Mouse (Mus musculus) erythroblast, adult 5-6 weeks (primary cell): ENCODE results near the gene Bpifb6. TPM values are rescaled to one million over a fixed set of nuclear protein-coding genes. Genes with fewer than 3 reads are reported as not detected.

ENCODE experiments used
- ATAC-seq: replicated peaks from 2 replicates; pipeline ENCODE4 v1.8.0; 2016; ENCODE audit warnings: moderate number of reproducible peaks, mild to moderate bottlenecking, moderate TSS enrichment, inconsistent platforms; ENCODE audit not compliant: poor library complexity, low FRiP score, severe bottlenecking
- total RNA-seq, 2 experiments: library from RNA; stranded (forward) in 1 of 2; stranded (reverse) in 1 of 2; fragments of 150-400 nt in 1 of 2; fragments of 200-764, 138-1000 nt in 1 of 2; gene quantifications; 2 replicates each; pipeline versions ENCODE4 v1.2.3 to v1.2.4; 2015 to 2017; ENCODE audit warnings: low replicate concordance in 2 of 2

Gene Bpifb6
- not detected in 2 replicates for total RNA-seq (2015; ENCODE audit: low replicate concordance)
- not detected in 2 replicates for total RNA-seq (2017; ENCODE audit: low replicate concordance)

- ATAC-seq, result no peak
Observed at GRCm38 (mm10) chr2:153900088-153900487, at the start of gene Bpifb6. Gene Bpifb6 (plus strand): TSS chr2:153900388.

GRCm38 (mm10) chr2:153851030-153851360 is 49.2 kb upstream of the Bpifb6 start:
- no peak for ATAC-seq

- ATAC-seq, result no peak
Observed at GRCm38 (mm10) chr2:153853544-153853943, 46.6 kb upstream of the Bpifb6 start.

- ATAC-seq, result no peak
Observed at GRCm38 (mm10) chr2:153859581-153859980, 40.6 kb upstream of the Bpifb6 start.

GRCm38 (mm10) chr2:153860315-153860714 is 39.9 kb upstream of the Bpifb6 start:
- no peak for ATAC-seq

GRCm38 (mm10) chr2:153860715-153861114 is 39.5 kb upstream of the Bpifb6 start:
- ATAC-seq, result no peak

GRCm38 (mm10) chr2:153861960-153862359 is 38.2 kb upstream of the Bpifb6 start:
- no peak for ATAC-seq

GRCm38 (mm10) chr2:153870984-153871383 is 29.2 kb upstream of the Bpifb6 start, which contains the start of gene Sun5:
Gene Sun5 (minus strand): TSS chr2:153871084.
- ATAC-seq, result no peak

- no peak for ATAC-seq
Observed at GRCm38 (mm10) chr2:153874745-153875144, 25.4 kb upstream of the Bpifb6 start, which contains the start of gene Bpifb2. Gene Bpifb2 (plus strand): TSS chr2:153875045.

GRCm38 (mm10) chr2:153899111-153899510 is 1.1 kb upstream of the Bpifb6 start:
- no peak for ATAC-seq

GRCm38 (mm10) chr2:153902726-153903125 is 2.5 kb downstream of the Bpifb6 start:
- no peak for ATAC-seq

GRCm38 (mm10) chr2:153906626-153907025 is 6.4 kb downstream of the Bpifb6 start:
- no peak for ATAC-seq

- ATAC-seq, result no peak
Observed at GRCm38 (mm10) chr2:153914151-153914550, 14.0 kb downstream of the Bpifb6 start.

GRCm38 (mm10) chr2:153917930-153918329 is 17.7 kb downstream of the Bpifb6 start, which contains the start of gene Bpifb3:
Gene Bpifb3 (plus strand): TSS chr2:153918230.
- no peak for ATAC-seq

GRCm38 (mm10) chr2:153921246-153921645 is 21.1 kb downstream of the Bpifb6 start:
- ATAC-seq, result no peak

- peak; percentile 65; the same call in 1 of the 2 replicates for ATAC-seq
Observed at GRCm38 (mm10) chr2:153929871-153930413, 29.8 kb downstream of the Bpifb6 start.

GRCm38 (mm10) chr2:153931125-153931524 is 30.9 kb downstream of the Bpifb6 start:
- ATAC-seq, result no peak

- no peak for ATAC-seq
Observed at GRCm38 (mm10) chr2:153933311-153933710, 33.1 kb downstream of the Bpifb6 start.

- no peak for ATAC-seq
Observed at GRCm38 (mm10) chr2:153935348-153935747, 35.2 kb downstream of the Bpifb6 start.

GRCm38 (mm10) chr2:153937843-153938242 is 37.7 kb downstream of the Bpifb6 start, which contains the start of gene Bpifb4:
Gene Bpifb4 (plus strand): TSS chr2:153938212.
- ATAC-seq, result no peak

- ATAC-seq, result 0 out of 2 replicates have a peak, but pooled peaks have one; percentile 36
Observed at GRCm38 (mm10) chr2:153943537-153943936, 43.3 kb downstream of the Bpifb6 start.

GRCm38 (mm10) chr2:153944567-153944966 is 44.4 kb downstream of the Bpifb6 start:
- no peak for ATAC-seq
